Mouse (Mus musculus) ES-Bruce4 (cell line): ENCODE data around the gene Sox5. TPM values are rescaled to one million over a fixed set of nuclear protein-coding genes. Genes with fewer than 3 reads are reported as not detected.

Experiments used
- H3K27ac ChIP-seq: 2 replicates; pipeline ENCODE4 v1.5.1; 2012; ENCODE audit warnings: low read length, inconsistent platforms; ENCODE audit not compliant: insufficient read depth
- H3K27me3 ChIP-seq: 2 replicates; pipeline ENCODE4 v1.6.1; 2012; ENCODE audit warnings: mild to moderate bottlenecking, low read length, inconsistent platforms; ENCODE audit not compliant: control insufficient read depth, poor library complexity, insufficient read depth, severe bottlenecking
- H3K36me3 ChIP-seq: 2 replicates; pipeline ENCODE4 v1.6.1; 2012; ENCODE audit warnings: inconsistent platforms, mild to moderate bottlenecking, low read length, moderate library complexity; ENCODE audit not compliant: control insufficient read depth, poor library complexity, insufficient read depth, severe bottlenecking
- H3K4me1 ChIP-seq: one replicate; pipeline ENCODE4 v1.8.1; 2011; ENCODE audit warnings: low read length; ENCODE audit not compliant: control insufficient read depth, insufficient read depth
- H3K4me3 ChIP-seq: 2 replicates; pipeline ENCODE4 v1.5.1; 2011; ENCODE audit warnings: low read depth, mild to moderate bottlenecking, low read length
- H3K9ac ChIP-seq: 2 replicates; pipeline ENCODE4 v1.6.1; 2012; ENCODE audit warnings: low read depth, mild to moderate bottlenecking, inconsistent platforms; ENCODE audit not compliant: poor library complexity, severe bottlenecking
- H3K9me3 ChIP-seq: replicated peaks from 2 replicates; pipeline ENCODE4 v1.6.1; 2012; ENCODE audit warnings: mild to moderate bottlenecking, low read length, inconsistent platforms; ENCODE audit not compliant: control insufficient read depth, poor library complexity, insufficient read depth, severe bottlenecking
- CTCF ChIP-seq: IDR thresholded peaks from one replicate; pipeline ENCODE4 v1.8.1; 2011; ENCODE audit warnings: low read depth, low read length
- EP300 ChIP-seq: IDR thresholded peaks from 2 replicates; pipeline ENCODE4 v1.6.1; 2011; ENCODE audit warnings: low read depth, low read length; ENCODE audit not compliant: insufficient read depth
- POLR2A ChIP-seq: IDR thresholded peaks from one replicate; pipeline ENCODE4 v1.8.1; 2011; ENCODE audit warnings: low read length; ENCODE audit not compliant: insufficient read depth
- polyA plus RNA-seq: library from polyadenylated mRNA; stranded (reverse); fragments of >200 nt; gene quantifications from 2 replicates; pipeline ENCODE4 v1.2.4, GENCODE M21; 2011; ENCODE audit warnings: low read depth; ENCODE audit not compliant: missing spikeins, insufficient read depth, insufficient read length

Gene Sox5
- polyA plus RNA-seq, 1 experiment, result not detected

- H3K27me3 ChIP-seq, result no peaks in the 10 kb centered on the region
- no peak overlapping the region for H3K27ac ChIP-seq
- no peak overlapping the region for H3K4me3 ChIP-seq
- H3K36me3 ChIP-seq, result no peaks in the 10 kb centered on the region
- H3K9ac ChIP-seq, result no peak overlapping the region
- H3K4me1 ChIP-seq, result no peaks in the 10 kb centered on the region
- no peaks in the 10 kb centered on the region for H3K9me3 ChIP-seq
- TF ChIP-seq CTCF (no peak), POLR2A (no peak), EP300 (no peak)
These were observed 740.6 kb downstream of the Sox5 start for GRCm38 (mm10) chr6:144041188-144041587.

GRCm38 (mm10) chr6:144040349-144040748 lies 741.4 kb downstream of the Sox5 start:
- Histone ChIP-seq H3K4me3 (no peak overlapping the region), H3K27ac (no peak overlapping the region), H3K4me1 (no peaks in the 10 kb centered on the region), H3K27me3 (no peaks in the 10 kb centered on the region), H3K9ac (no peak overlapping the region), H3K36me3 (no peaks in the 10 kb centered on the region), H3K9me3 (no peaks in the 10 kb centered on the region)
- TF ChIP-seq EP300, result no peak
- no peak for TF ChIP-seq CTCF
- TF ChIP-seq POLR2A, result no peak

GRCm38 (mm10) chr6:144039221-144039620 lies 742.6 kb downstream of the Sox5 start:
- TF ChIP-seq CTCF (no peak), EP300 (no peak), POLR2A (no peak)
- Histone ChIP-seq H3K9ac (no peak overlapping the region), H3K4me1 (no peaks in the 10 kb centered on the region), H3K27ac (no peak overlapping the region), H3K27me3 (no peaks in the 10 kb centered on the region), H3K9me3 (no peaks in the 10 kb centered on the region), H3K4me3 (no peak overlapping the region), H3K36me3 (no peaks in the 10 kb centered on the region)

GRCm38 (mm10) chr6:144033191-144033590 lies 748.6 kb downstream of the Sox5 start:
- TF ChIP-seq POLR2A, result no peak
- TF ChIP-seq CTCF, result no peak
- no peak for TF ChIP-seq EP300
- H3K27me3 ChIP-seq, result no peaks in the 10 kb centered on the region
- H3K4me1 ChIP-seq, result no peaks in the 10 kb centered on the region
- H3K36me3 ChIP-seq, result no peaks in the 10 kb centered on the region
- no peak overlapping the region for H3K9ac ChIP-seq
- no peak overlapping the region for H3K27ac ChIP-seq
- no peaks in the 10 kb centered on the region for H3K9me3 ChIP-seq
- H3K4me3 ChIP-seq, result no peak overlapping the region

GRCm38 (mm10) chr6:144016929-144017328 lies 764.8 kb downstream of the Sox5 start:
- no peaks in the 10 kb centered on the region for H3K36me3 ChIP-seq
- no peak overlapping the region for H3K9ac ChIP-seq
- no peaks in the 10 kb centered on the region for H3K4me1 ChIP-seq
- TF ChIP-seq EP300 (no peak), CTCF (no peak)
- H3K27me3 ChIP-seq, result no peaks in the 10 kb centered on the region
- H3K9me3 ChIP-seq, result no peaks in the 10 kb centered on the region
- H3K27ac ChIP-seq, result no peak overlapping the region
- H3K4me3 ChIP-seq, result no peak overlapping the region

GRCm38 (mm10) chr6:144011880-144012524 lies 769.8 kb downstream of the Sox5 start:
- H3K9ac ChIP-seq, result no peak overlapping the region
- H3K27me3 ChIP-seq, result no peaks in the 10 kb centered on the region
- H3K4me1 ChIP-seq, result no peaks in the 10 kb centered on the region
- TF ChIP-seq EP300 (no peak), CTCF (no peak), POLR2A (no peak)
- H3K4me3 ChIP-seq, result no peak overlapping the region
- no peaks in the 10 kb centered on the region for H3K9me3 ChIP-seq
- no peak overlapping the region for H3K27ac ChIP-seq
- H3K36me3 ChIP-seq, result no peaks in the 10 kb centered on the region
